Comparison of ENCODE assay signal across 15 mouse cellular contexts in genomic region chr5:62664847-62665246, GRCm38 (mm10).
"Had no signal": no experiment of that assay in that cellular context is flagged by ENCODE, and none has a peak within 500 bp of the region (broad histone marks: within the 10 kb centered on the region; RNA-seq: fewer than 3 reads in every experiment).

No protein-coding gene starts in this region.

- H3K9ac ChIP-seq: neural tube, embryonic 12.5 days; neural tube, embryonic 13.5 days; neural tube, embryonic 15.5 days had no signal

- H3K27ac ChIP-seq: neural tube, embryonic 12.5 days; neural tube, embryonic 13.5 days; neural tube, embryonic 15.5 days had no signal

- DNase-seq: retina, postnatal 1 day; right cerebral cortex, adult 18-20 months; right cerebral cortex, postnatal 14 days; right cerebral cortex, postnatal 25 days; right cerebral cortex, postnatal 4 days; spleen, adult 18-20 months; thymus, adult 18-20 months; thymus, adult 2 months; thymus, postnatal 14 days; thymus, postnatal 25 days; thymus, postnatal 36 days; thymus, postnatal 4 days had no signal

- H3K27me3 ChIP-seq: neural tube, embryonic 12.5 days; neural tube, embryonic 13.5 days; neural tube, embryonic 15.5 days had no signal

- H3K4me3 ChIP-seq: neural tube, embryonic 12.5 days; neural tube, embryonic 13.5 days; neural tube, embryonic 15.5 days had no signal

- H3K4me1 ChIP-seq: neural tube, embryonic 12.5 days; neural tube, embryonic 13.5 days had no signal

- H3K4me2 ChIP-seq: neural tube, embryonic 12.5 days; neural tube, embryonic 13.5 days; neural tube, embryonic 15.5 days had no signal

- H3K36me3 ChIP-seq: neural tube, embryonic 12.5 days; neural tube, embryonic 13.5 days; neural tube, embryonic 15.5 days had no signal

- H3K9me3 ChIP-seq: neural tube, embryonic 12.5 days; neural tube, embryonic 13.5 days; neural tube, embryonic 15.5 days had no signal
